Mouse (Mus musculus) ES-E14 (cell line): ENCODE data around the gene Trpv4.

Experiments used
- HCFC1 ChIP-seq: IDR thresholded peaks from 2 replicates; pipeline ENCODE4 v1.6.1; 2012; ENCODE audit warnings: low read length, inconsistent platforms, borderline replicate concordance; ENCODE audit not compliant: insufficient read depth
- MAFK ChIP-seq: IDR thresholded peaks from 2 replicates; pipeline ENCODE4 v1.6.1; 2014; ENCODE audit warnings: mild to moderate bottlenecking, low read depth, low read length, inconsistent platforms; ENCODE audit not compliant: insufficient read depth
- ZC3H11A ChIP-seq: IDR thresholded peaks from 2 replicates; pipeline ENCODE4 v1.6.1; 2012; ENCODE audit warnings: low read depth, mild to moderate bottlenecking, inconsistent platforms, low read length, borderline replicate concordance
- ZNF384 ChIP-seq: IDR thresholded peaks from 2 replicates; pipeline ENCODE4 v1.6.1; 2012; ENCODE audit warnings: low read depth, low read length, inconsistent platforms

DNA sequence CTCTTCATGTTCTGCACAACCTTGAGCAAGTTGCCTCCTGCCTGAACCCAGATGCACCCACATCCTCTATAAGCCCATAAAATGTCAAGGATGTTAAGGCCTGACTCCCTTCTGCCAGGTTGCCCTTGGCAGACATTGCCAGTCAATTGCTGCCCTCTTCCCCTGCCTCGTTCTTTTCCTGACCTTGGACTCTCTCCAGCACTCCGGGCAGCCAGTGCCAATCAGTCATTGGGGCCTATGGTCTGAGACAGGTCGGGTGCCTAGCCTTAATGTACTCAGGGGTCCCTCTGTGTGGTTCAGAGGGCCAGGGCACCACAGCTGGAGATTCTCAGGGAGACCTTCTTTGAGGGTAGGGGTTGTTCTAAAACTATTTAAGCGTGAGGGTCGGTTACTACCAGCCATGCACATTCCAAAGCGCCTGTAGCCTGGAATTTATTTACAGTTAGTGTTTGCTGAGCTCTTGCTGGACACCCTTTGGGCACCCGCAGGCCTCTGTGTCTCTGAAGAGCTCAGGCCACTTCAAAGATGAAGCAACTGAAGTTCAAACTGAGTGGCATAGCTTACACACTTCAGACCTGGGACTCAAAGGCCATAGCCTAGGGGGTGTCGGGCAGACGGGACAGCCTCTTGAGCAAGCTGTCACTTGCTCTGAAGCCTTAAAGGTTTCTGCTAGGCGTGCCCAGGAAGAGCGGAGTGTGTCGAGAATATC, 84.1 kb downstream of the Trpv4 start:
- TF ChIP-seq ZNF384 = no peak
- TF ChIP-seq MAFK = no peak
- TF ChIP-seq HCFC1 = no peak
- TF ChIP-seq ZC3H11A = no peak
